Mouse (Mus musculus): ENCODE measurements at regions not wholly inside any gene's neighbourhood (a gene's known extent, or its start where the extent isn't known, plus 50 kb on each side); places are given as distances from the start of the nearest gene placed in this dataset.

GRCm38 (mm10) chr9:31999760-32000159 lies 86.5 kb upstream of the Barx2 start:
- DNase-seq (ENCODE audit: extremely low spot score in 1 of 2, low spot score in 2 of 2) = no peak
- intact Hi-C loops (cut with DNase I) = no loop called here

DNA sequence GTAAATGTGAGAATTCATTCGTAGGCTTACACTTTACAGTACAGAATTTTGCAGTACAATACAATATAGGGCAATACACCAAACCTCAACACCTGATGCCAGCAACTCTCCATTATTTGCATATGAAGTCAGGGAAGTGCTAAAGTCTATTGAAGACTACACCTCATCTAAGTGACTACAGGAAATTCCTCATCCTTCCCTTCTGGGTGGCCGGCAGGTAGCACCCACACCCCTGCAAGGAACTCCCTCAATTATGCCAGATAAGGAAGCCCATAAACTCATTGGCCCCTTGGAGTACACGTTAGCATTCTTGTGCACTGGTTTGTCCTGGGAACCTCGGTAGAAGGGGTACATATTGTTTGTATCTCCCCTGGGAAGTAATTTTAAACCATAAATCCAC lies 89.7 kb upstream of the Barx2 start:
- intact Hi-C loops (cut with DNase I) = no loop called here
- no peak for DNase-seq (ENCODE audit: extremely low spot score in 1 of 2, low spot score in 2 of 2)

- intact Hi-C loops (cut with DNase I) = no loop called here
- no peak for DNase-seq (ENCODE audit: extremely low spot score in 1 of 2, low spot score in 2 of 2)
Observed at GRCm38 (mm10) chr9:32003730-32004129, 90.5 kb upstream of the Barx2 start.

- intact Hi-C loops (cut with DNase I) = no loop called here
Observed at GRCm38 (mm10) chr9:32005348-32005747, 92.1 kb upstream of the Barx2 start.

DNA sequence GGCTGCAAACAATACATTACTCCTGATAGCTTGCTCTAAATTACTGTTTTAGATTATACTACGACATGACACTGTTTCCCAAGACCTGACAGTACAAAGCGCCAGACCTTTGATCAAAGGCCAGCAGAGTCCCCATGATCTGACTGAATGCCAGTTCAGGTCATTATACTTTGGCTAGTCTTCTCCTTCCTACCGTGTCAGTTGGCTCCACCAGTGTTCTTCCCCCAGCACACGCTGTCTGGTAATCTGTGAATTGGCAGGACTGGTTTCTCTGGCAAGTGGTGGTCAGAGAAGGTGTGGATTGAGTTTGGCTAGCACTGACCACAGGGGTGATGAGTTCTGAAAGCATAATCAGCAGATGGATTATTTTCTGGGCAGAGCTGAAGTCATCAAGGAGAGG lies 93.1 kb upstream of the Barx2 start:
- DNase-seq (ENCODE audit: extremely low spot score in 1 of 2, low spot score in 2 of 2) = no peak
- intact Hi-C loops (cut with DNase I) = no loop called here

More at GRCm38 (mm10) chr9:32005348-32005747, 92.1 kb upstream of the Barx2 start:
- no peak for DNase-seq (ENCODE audit: extremely low spot score in 1 of 2, low spot score in 2 of 2)

GRCm38 (mm10) chr9:32010953-32011770 lies 97.9 kb upstream of the Barx2 start:
- DNase-seq (ENCODE audit: extremely low spot score in 1 of 2, low spot score in 2 of 2) = no peak
- intact Hi-C loops (cut with DNase I) = no loop called here

GRCm38 (mm10) chr9:32016286-32016685 lies 99.7 kb upstream of the Arhgap32 start:
- intact Hi-C loops (cut with DNase I) = no loop called here
- DNase-seq (ENCODE audit: extremely low spot score in 1 of 2, low spot score in 2 of 2) = peak; percentile 29 to 55

DNA sequence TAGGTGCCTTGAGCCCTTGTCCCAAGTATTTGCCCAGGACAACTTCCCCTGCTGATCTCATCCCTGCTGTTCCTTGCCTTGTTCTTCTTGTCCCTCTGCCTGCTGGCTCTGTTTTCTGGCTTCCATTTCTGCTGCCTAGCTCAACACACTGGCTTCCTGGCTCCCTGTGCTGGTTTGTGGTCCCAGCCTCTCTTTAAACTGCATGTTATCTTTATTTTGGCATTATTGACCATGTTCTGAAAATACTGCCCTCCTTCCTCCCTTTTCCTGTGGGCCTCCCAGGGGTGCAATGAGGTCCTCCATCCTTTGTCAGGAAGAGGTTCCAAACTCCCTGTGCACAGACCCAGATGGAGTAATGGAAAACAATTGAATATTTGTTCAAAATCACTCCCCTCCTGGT lies 97.9 kb upstream of the Arhgap32 start:
- intact Hi-C loops (cut with DNase I) = no loop called here
- peak in 1 of 2 experiments; percentile 41 for DNase-seq (ENCODE audit: extremely low spot score in 1 of 2, low spot score in 2 of 2)

DNA sequence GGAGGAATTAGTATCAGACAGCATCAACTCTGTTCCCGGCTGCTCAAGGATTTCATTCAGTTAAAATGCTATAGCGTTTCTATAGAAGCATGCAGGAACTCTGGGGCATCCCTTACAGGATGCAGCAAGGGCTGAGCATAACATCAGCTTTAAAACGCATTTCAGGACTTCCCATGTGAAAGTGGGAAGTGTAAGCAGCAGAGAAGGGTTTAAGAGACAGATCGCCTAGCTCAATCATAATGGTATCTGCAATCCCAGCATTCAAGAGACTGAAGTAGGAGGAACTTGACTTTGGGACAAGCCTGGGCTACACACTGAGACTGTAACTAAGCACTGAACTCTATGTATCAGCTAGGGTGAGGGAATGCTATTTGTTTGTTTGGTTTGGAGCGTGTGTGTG lies 96.2 kb upstream of the Arhgap32 start:
- intact Hi-C loops (cut with DNase I) = no loop called here
- no peak for DNase-seq (ENCODE audit: extremely low spot score in 1 of 2, low spot score in 2 of 2)

DNA sequence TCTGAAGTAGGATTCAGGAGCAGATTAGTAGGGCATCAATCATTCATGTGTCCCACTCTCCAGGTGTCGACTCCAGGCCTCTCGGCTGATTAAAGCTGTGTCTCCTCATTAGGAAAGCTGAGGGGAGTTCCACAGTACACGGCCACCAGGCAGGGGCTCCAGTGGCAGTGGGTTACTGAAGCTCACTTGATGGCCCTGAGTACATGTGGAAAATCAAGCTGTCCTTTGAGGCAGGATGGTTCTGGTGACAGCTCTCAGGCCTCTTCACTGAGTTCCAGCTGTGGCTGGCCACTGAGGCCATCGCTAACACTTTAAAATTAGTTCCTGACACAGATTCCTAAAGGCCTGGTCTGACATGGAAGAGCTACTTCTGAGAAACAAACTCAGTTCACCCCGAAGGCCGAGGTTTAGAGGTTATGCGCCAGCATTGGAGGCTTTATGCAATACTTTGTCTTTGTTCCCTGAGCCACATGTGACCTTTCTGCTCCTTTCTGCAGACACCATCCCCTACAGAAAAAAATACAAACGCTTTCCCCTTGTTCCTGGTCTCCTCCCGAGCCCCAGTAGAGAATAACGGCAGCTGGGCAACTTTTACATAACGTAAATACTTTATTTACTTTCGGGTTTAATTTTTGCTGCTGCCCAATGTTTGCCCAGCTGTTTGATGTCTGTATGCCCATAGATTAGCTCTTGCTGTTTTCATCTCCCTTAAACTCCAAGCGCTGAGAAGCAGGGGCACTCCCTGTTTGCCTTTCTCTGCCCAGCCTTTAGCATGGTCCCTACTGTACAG lies 94.8 kb upstream of the Arhgap32 start:
- no peak for DNase-seq (ENCODE audit: extremely low spot score in 1 of 2, low spot score in 2 of 2)
- intact Hi-C loops (cut with DNase I) = no loop called here

- intact Hi-C loops (cut with DNase I) = no loop called here
- no peak for DNase-seq (ENCODE audit: extremely low spot score in 1 of 2, low spot score in 2 of 2)
Observed at GRCm38 (mm10) chr9:32021755-32022154, 94.2 kb upstream of the Arhgap32 start.

DNA sequence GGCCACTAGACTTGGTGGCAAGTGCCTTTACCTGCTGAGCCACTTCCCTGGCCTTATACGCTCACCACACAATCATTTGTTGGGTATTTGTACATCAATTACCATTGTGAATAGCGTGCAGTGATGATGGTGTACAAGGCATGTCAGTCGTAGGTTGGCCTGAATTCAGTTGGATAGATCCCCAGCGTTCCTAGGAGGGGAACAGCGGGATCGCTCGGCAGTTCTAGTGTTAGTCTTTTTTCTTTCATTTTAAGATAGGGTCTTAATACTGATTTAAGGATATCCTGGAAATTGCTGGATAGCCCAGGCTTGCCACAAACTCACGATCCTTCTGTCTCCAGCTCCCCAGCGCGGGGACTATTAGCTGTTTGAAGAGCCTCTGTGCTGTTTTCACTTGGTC lies 92.9 kb upstream of the Arhgap32 start:
- intact Hi-C loops (cut with DNase I) = no loop called here

GRCm38 (mm10) chr9:32024767-32025166 lies 91.2 kb upstream of the Arhgap32 start:
- DNase-seq (ENCODE audit: extremely low spot score in 1 of 2, low spot score in 2 of 2) = no peak
- intact Hi-C loops (cut with DNase I) = no loop called here

More for the DNA sequence above, 92.9 kb upstream of the Arhgap32 start:
- DNase-seq (ENCODE audit: extremely low spot score in 1 of 2, low spot score in 2 of 2) = no peak

- DNase-seq (ENCODE audit: extremely low spot score in 1 of 2, low spot score in 2 of 2) = no peak
- intact Hi-C loops (cut with DNase I) = no loop called here
Observed at GRCm38 (mm10) chr9:32027962-32028361, 88.0 kb upstream of the Arhgap32 start.

DNA sequence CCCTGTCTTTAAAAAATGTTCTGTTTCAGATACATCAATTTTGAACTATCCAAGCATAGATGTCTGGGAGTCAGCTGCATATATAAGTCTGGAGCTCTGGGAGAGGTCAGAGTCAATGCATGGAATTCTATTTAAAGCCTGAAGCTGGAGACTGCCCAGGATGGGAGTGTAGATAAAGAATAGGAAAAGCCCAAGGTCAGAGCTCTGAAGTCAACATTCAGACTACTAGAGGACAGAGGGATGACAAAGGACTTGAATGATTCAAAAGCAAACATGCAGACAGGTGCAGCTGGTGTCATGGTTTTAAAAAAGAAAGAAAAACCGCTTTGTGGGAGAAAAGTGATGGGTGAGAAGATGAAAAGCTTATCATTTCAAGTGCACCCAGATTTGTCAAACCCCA lies 86.9 kb upstream of the Arhgap32 start:
- DNase-seq (ENCODE audit: extremely low spot score in 1 of 2, low spot score in 2 of 2) = no peak
- intact Hi-C loops (cut with DNase I) = no loop called here

DNA sequence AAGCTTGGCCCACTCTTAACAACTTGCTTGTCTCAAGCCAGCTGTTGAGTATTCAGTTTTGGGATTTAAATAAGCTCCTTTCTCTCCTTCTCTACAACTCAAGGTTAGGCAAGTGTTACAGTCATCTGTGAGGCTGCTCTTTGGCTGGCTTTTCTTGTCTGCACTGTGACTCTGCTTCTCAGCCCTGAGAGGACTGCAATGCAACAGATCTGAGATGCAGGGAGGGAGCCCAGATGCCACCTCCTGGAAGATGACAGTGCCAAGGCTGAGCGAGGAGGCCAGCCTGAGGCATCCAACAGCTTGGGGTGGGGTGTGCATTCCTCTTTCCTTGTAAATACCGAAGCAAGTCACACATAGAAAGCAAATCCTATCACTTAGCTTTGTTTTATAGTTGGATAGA lies 86.2 kb upstream of the Arhgap32 start:
- intact Hi-C loops (cut with DNase I) = loop anchor here (10.0 kb wide), 1 partner anchor 125 kb away; no protein-coding TSS in a partner anchor
- DNase-seq (ENCODE audit: extremely low spot score in 1 of 2, low spot score in 2 of 2) = no peak

GRCm38 (mm10) chr9:32030203-32030602 lies 85.7 kb upstream of the Arhgap32 start:
- no peak for DNase-seq (ENCODE audit: extremely low spot score in 1 of 2, low spot score in 2 of 2)
- intact Hi-C loops (cut with DNase I) = loop anchor here (10.0 kb wide), 1 partner anchor 125 kb away; no protein-coding TSS in a partner anchor

DNA sequence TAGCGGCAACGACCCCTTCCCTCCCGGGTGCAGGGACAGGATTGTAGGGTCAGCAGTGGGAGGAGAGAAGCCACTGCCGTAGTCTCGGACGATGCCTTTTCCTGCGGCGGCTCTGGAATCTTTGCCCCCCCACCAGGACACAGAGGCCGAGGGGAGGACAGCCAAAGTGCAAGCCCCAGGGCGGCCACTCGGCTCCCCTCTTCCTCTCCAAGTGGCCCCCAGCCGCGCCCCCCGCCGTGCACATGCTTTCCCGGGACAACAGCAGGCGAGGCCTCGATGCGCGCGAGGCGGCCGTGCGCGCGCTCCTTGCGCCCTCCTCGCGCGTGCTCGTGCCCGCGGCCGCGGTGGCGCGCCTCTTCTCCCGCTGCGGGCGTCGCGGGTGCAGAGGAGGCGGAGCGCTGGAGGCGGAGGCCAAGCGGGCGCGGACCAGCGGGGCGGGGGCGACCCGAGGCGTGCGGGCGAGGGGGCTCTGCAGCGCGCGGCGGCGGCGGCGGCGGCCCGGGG lies 83.9 kb upstream of the Arhgap32 start:
- intact Hi-C loops (cut with DNase I) = loop anchor here (10.0 kb wide), 1 partner anchor 123 kb away; no protein-coding TSS in a partner anchor
- peak; percentile 66 to 92 for DNase-seq (ENCODE audit: extremely low spot score in 1 of 2, low spot score in 2 of 2)

DNA sequence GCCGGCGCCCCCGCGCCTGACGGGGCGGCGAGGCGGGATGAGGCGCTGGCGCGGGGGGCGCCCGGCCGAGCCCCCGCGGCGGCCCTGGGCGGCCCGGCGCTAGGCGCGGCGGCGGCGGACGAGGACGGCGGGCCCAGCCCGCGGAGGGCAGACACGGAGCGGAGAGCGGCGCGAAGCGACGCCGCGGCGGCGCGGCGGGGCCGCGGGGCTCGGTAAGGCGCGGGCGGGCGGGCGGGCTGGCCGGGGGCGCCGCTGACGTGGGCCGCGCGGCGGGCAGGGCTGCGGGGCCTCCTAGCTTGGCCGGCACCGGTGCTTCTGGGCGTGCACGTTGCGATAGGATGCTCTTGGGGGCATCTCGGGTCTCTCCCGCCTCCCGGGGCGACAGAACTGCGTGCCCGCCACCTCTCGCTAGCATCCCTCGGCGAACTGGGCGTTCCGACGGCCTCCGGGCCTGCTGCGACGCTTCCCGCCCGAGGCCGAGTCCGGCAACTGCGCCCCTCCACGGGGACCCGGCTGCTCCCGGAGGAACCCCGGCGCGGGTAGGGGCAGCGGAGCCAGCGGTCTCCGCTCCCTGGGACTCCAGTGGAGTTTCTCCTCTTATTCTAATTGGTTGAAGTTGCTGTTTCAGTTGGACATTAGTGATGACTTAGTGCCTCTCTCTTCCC lies 83.3 kb upstream of the Arhgap32 start:
- peak; percentile 27 to 73 for DNase-seq (ENCODE audit: extremely low spot score in 1 of 2, low spot score in 2 of 2)
- intact Hi-C loops (cut with DNase I) = loop anchor here (10.0 kb wide), 1 partner anchor 122 kb away; no protein-coding TSS in a partner anchor
